Mouse (Mus musculus): ENCODE data around the gene Usp36. TPM values are rescaled to one million over a fixed set of nuclear protein-coding genes. Genes with fewer than 3 reads are reported as not detected.

Gene Usp36
- total RNA-seq, 2 experiments from 2014 or later: 4.4 to 4.9 TPM

DNA sequence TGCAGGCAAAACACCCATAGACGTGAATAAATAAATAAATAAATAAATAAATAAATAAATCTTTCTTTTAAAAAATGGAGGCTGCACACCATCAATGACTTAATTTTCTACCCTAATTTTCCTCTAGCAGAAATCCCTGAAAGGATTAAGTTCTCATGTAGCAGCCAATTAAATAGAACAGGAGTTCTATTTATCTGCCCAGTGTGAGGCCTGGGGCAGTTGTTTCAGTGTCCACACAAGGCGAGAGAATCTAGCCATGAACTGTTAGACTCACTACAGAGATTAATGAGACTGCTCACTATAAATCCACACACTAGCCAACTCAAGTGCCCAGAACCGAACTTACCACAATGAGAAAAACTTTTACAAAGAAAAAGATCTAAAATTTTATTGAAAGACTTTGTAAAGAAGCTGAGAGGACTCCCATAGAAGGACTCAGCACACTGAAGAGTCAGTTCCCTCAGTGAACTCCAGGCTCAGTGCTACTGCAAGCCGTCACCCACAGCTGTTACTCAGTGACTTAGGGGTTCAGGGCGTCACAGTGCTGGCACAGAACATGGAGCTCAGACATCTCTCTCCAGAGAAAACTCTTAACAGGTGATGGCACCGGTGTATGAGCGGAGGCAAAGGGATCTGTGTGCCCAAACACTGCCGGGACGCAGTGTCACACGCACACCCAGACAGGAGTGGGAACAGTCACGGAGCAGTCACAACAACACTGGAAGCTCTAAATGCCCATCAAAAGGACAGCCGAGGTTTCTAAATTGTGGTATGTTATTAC, 64.8 kb downstream of the Usp36 start:
- ATAC-seq (ENCODE audit: poor library complexity, severe bottlenecking): no peak

DNA sequence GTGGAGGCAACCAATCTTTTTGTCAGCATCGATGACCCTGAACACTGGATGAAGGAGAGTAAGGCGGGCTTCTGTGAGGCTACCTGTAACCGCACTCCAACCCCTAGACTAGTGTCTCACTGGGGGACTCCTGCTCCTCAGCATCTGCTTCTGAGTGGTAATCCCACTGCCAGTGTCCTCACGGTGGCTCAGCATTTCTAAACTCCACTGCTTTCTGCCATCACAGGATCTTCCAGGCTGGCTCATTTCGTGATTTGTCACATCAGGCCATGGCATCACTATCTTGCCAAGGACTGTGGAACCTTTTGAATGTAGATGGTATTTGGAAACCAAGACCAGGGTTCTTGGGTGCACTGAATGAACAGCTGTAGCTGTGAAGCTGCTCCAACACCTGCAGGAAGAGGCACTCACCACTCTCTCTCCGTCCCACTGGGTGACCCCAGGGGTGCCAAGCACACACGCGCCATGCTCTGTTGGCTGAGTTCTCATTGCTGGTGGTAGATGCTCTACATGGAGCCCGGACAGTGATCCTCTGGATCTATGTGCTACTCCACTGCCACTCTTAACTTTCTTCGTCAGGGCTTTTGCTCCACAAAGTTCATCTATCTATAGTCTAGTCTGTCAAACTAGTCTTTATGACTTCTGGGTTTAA, 66.5 kb downstream of the Usp36 start:
- no peak for ATAC-seq (ENCODE audit: poor library complexity, severe bottlenecking)

DNA sequence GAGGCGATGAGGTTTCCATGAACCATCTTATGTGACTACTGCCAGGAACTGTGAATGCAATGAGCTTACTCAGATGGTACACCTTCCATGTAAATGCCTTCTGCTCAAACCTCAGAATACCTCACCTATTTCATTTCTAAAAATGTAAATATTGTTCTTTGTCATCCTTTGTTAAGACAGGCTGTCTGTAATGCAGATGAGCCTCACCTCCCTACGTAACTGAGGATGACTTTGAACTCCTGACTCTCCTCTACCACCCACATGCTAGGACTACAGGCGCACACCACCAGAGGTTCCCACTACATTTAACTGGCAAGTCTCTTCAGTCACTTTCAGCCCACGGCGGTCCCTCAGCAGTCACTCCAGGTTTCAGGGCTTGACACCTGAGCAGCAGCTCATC, 67.1 kb downstream of the Usp36 start:
- no peak for ATAC-seq (ENCODE audit: poor library complexity, severe bottlenecking)

- ATAC-seq (ENCODE audit: poor library complexity, severe bottlenecking): no peak
These were observed 67.6 kb downstream of the Usp36 start for GRCm38 (mm10) chr11:118222351-118222885.

- peak; percentile 75 for ATAC-seq (ENCODE audit: poor library complexity, severe bottlenecking)
These were observed 69.3 kb downstream of the Usp36 start for GRCm38 (mm10) chr11:118220561-118221262.

DNA sequence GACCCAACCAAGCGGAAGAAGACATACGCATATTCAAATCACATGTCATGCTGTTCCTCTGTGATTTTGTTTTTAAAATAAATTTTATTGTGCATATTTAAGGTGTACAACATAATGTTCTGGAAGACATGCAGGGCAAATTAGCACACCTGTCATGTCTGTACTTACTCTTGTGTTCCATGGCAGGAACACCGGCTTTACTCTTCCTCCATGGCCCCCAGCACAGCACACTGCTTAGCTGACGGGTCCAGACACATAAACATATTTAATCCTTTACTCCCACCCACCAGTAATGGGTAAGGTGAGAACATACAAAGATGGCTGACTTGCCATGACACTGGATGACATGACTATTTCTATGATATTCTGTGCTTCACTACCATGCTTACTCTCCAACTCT, 71.0 kb downstream of the Usp36 start:
- no peak for ATAC-seq (ENCODE audit: poor library complexity, severe bottlenecking)

DNA sequence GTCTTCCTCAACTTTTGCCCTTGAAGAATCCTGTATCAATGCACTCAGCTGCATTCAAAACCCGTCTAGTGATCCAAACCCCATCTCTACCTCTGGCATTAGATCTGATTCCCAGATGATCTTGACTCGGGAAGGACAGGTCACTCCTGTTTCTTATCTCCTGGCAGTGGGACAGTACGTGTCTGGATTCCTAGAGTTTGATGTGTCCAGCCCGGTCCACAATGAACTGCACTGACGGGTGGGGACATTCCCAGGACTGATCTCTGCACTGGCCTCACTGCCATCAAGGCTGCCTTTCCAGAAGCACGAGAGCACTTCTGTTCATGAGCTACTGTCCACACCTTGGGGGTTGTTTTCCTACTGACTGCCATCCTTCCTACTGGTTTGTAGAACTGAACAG, 73.6 kb downstream of the Usp36 start:
- no peak for ATAC-seq (ENCODE audit: poor library complexity, severe bottlenecking)

DNA sequence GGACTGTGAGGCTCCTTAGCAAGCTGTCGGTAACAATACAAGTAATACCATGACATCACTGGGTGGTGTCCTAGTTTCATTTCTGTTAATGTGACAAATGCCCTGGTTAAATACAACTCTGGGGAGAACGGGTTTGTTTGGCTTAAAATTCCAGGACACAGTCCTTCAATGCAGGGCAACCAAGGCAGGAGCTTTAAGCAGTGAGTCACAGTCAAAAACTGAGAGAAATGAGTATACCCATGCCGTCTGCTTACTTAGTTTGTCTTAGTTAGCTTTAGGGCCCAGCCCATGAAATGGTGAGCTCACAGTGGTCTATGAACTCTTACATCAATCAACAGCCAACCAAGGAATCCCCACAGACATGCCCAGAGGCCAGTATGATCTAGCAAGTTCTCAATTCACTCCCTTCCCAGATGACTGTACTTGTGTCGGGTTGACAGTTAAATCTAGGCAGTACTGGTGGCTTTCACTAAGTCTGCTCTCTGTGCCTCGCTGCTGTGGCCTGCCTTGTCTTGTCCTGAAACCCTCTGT, 74.1 kb downstream of the Usp36 start:
- no peak for ATAC-seq (ENCODE audit: poor library complexity, severe bottlenecking)

DNA sequence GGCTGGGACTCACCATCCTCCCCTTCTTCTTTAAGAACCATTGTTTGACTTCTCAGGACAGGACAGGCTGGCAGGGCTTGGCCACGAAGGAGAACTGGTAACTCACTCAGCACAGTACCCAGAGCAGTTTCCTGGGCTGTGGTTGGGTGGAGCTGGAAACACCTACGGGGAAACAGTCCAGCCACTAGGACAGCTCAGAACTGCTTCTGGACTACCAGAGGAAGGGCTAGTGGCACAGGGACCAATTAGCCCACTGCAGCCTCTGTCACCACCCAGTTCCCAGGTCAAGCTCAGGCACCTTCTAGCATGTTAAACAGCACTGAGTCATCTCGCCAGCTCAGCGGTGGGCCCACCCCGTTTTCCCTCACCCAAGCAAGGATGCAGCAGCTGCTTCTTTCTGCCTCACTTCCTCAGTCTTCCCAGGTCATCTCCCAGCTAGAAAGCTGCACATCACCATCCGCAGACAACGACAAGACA, 77.4 kb downstream of the Usp36 start:
- ATAC-seq (ENCODE audit: poor library complexity, severe bottlenecking): peak; percentile 66

- ATAC-seq (ENCODE audit: poor library complexity, severe bottlenecking): peak; percentile 64
These were observed 78.1 kb downstream of the Usp36 start for GRCm38 (mm10) chr11:118211749-118212635.

GRCm38 (mm10) chr11:118210962-118211361, 79.1 kb downstream of the Usp36 start:
- peak; percentile 19; the same call in 1 of the 2 replicates for ATAC-seq (ENCODE audit: poor library complexity, severe bottlenecking)

GRCm38 (mm10) chr11:118210116-118210515, 79.9 kb downstream of the Usp36 start:
- no peak for ATAC-seq (ENCODE audit: poor library complexity, severe bottlenecking)

Other genes starting within 250 kb of the Usp36 start
- gene Dnah17, start 159.6 kb downstream of the Usp36 start, total RNA-seq (2015): under 0.01 TPM in 1 of 2 replicates, not detected in the other
- gene Dnah17, start 159.6 kb downstream of the Usp36 start, total RNA-seq (2017): under 0.01 TPM in 2 replicates
- gene Cyth1, start 41.7 kb downstream of the Usp36 start, total RNA-seq (2015): 15.9 and 21.9 TPM in 2 replicates
- 84.3 and 87.5 TPM in 2 replicates for gene Cyth1, start 41.7 kb downstream of the Usp36 start, total RNA-seq (2017)
- gene Cep295nl, start 52.3 kb upstream of the Usp36 start, total RNA-seq (2015): 0.38 and 0.87 TPM in 2 replicates
- gene Cep295nl, start 52.3 kb upstream of the Usp36 start, total RNA-seq (2017): 0.66 and 1.6 TPM in 2 replicates
- gene Timp2, start 65.5 kb upstream of the Usp36 start, total RNA-seq (2015): 39.0 and 39.4 TPM in 2 replicates
- 26.4 and 49.5 TPM in 2 replicates for gene Timp2, start 65.5 kb upstream of the Usp36 start, total RNA-seq (2017)
- gene Lgals3bp, start 111.8 kb upstream of the Usp36 start, total RNA-seq (2015): 63.8 and 78.5 TPM in 2 replicates
- 42.1 and 48.1 TPM in 2 replicates for gene Lgals3bp, start 111.8 kb upstream of the Usp36 start, total RNA-seq (2017)
- gene Cant1, start 128.8 kb upstream of the Usp36 start, total RNA-seq (2015): 18.9 and 19.2 TPM in 2 replicates
- 16.9 and 19.0 TPM in 2 replicates for gene Cant1, start 128.8 kb upstream of the Usp36 start, total RNA-seq (2017)
- not detected in 2 replicates for gene C1qtnf1, start 138.0 kb upstream of the Usp36 start, total RNA-seq (2015)
- not detected in 2 replicates for gene C1qtnf1, start 138.0 kb upstream of the Usp36 start, total RNA-seq (2017)
- 1.3 TPM in 2 replicates for gene Engase, start 186.6 kb upstream of the Usp36 start, total RNA-seq (2015)
- 3.7 and 5.5 TPM in 2 replicates for gene Engase, start 186.6 kb upstream of the Usp36 start, total RNA-seq (2017)

Data from megakaryocyte, adult 5-6 weeks (primary cell).